Mouse (Mus musculus): ENCODE measurements at regions not wholly inside any gene's neighbourhood (a gene's known extent, or its start where the extent isn't known, plus 50 kb on each side); places are given as distances from the start of the nearest gene placed in this dataset.

GRCm38 (mm10) chr16:29802603-29803002, 223.5 kb downstream of the Opa1 start:
- H3K27me3 ChIP-seq (replicated peaks) = peaks cover 12% of the 10 kb centered on the region
- H3K79me2 ChIP-seq (replicated peaks; ENCODE audit: control insufficient read depth, extremely low read depth, insufficient read depth, poor library complexity, severe bottlenecking) = no peaks in the 10 kb centered on the region
- H3K4me2 ChIP-seq (ENCODE audit: insufficient read depth, low read depth, poor library complexity, severe bottlenecking) = no peak overlapping the region
- H3K4me3 ChIP-seq (replicated peaks in 1 of 3; ENCODE audit: low read depth in 2 of 3, low read length in 2 of 3, poor library complexity in 1 of 3) = no peak overlapping the region
- no peaks in the 10 kb centered on the region for H3K9me3 ChIP-seq (replicated peaks; ENCODE audit: low read length)
- H3K9ac ChIP-seq (ENCODE audit: insufficient read depth, low read depth) = no peak overlapping the region
- H3K27ac ChIP-seq (ENCODE audit: insufficient read depth, low read depth) = no peak overlapping the region
- TF ChIP-seq JUND (conservative IDR thresholded peaks at IDR 0.05; ENCODE audit: low read depth, low read length) (no peak), ZNF384 (IDR thresholded peaks at IDR 0.05; ENCODE audit: low read depth, low read length) (no peak), ELF1 (IDR thresholded peaks at IDR 0.05; ENCODE audit: low read depth, low read length) (no peak), SIN3A (IDR thresholded peaks at IDR 0.05; ENCODE audit: low read length) (no peak), USF2 (conservative IDR thresholded peaks at IDR 0.05; ENCODE audit: low read depth, low read length) (no peak), ETS1 (conservative IDR thresholded peaks at IDR 0.05; ENCODE audit: low read depth, low read length) (no peak), MEF2A (IDR thresholded peaks at IDR 0.05; ENCODE audit: borderline replicate concordance, low read depth, low read length) (no peak), BHLHE40 (IDR thresholded peaks at IDR 0.05; ENCODE audit: low read depth, low read length) (peak; percentile 22; the same call in 1 of the 2 replicates)
- dilution Hi-C loops (cut with MboI; ENCODE audit: extremely low pct_ligation_motif_present, extremely low pct_unique_long_range_greater_than_20kb, low sequenced_read_pairs) = no loop called here
- DNase-seq (ENCODE audit: extremely low read depth) = no peak
- no peaks in the 10 kb centered on the region for H3K36me3 ChIP-seq (replicated peaks in 1 of 2; ENCODE audit: control insufficient read depth in 1 of 2, insufficient read depth in 1 of 2, low read length in 1 of 2)
- in situ Hi-C loops (cut with MboI; ENCODE audit: low pct_ligation_motif_present, low pct_unique_long_range_greater_than_20kb, low sequenced_read_pairs) = no loop called here
- peaks cover 9 to 18% of the 10 kb centered on the region in 2 experiments for H3K4me1 ChIP-seq (ENCODE audit: control insufficient read depth in 1 of 2, insufficient read depth in 2 of 2)

- dilution Hi-C loops (cut with MboI; ENCODE audit: extremely low pct_ligation_motif_present, extremely low pct_unique_long_range_greater_than_20kb, low sequenced_read_pairs) (no loop called here), in situ Hi-C loops (cut with MboI; ENCODE audit: low pct_ligation_motif_present, low pct_unique_long_range_greater_than_20kb, low sequenced_read_pairs) (no loop called here)
- no peak overlapping the region for H3K4me2 ChIP-seq (ENCODE audit: insufficient read depth, low read depth, poor library complexity, severe bottlenecking)
- no peaks in the 10 kb centered on the region for H3K9me3 ChIP-seq (replicated peaks; ENCODE audit: low read length)
- no peak overlapping the region for H3K9ac ChIP-seq (ENCODE audit: insufficient read depth, low read depth)
- DNase-seq (ENCODE audit: extremely low read depth) = no peak
- H3K79me2 ChIP-seq (replicated peaks; ENCODE audit: control insufficient read depth, extremely low read depth, insufficient read depth, poor library complexity, severe bottlenecking) = no peaks in the 10 kb centered on the region
- H3K36me3 ChIP-seq (replicated peaks in 1 of 2; ENCODE audit: control insufficient read depth in 1 of 2, insufficient read depth in 1 of 2, low read length in 1 of 2) = no peaks in the 10 kb centered on the region
- no peak overlapping the region for H3K27ac ChIP-seq (ENCODE audit: insufficient read depth, low read depth)
- H3K4me3 ChIP-seq (replicated peaks in 1 of 3; ENCODE audit: low read depth in 2 of 3, low read length in 2 of 3, poor library complexity in 1 of 3) = no peak overlapping the region
- no peaks in the 10 kb centered on the region for H3K4me1 ChIP-seq (ENCODE audit: control insufficient read depth in 1 of 2, insufficient read depth in 2 of 2)
- no peak for TF ChIP-seq RCOR1 (conservative IDR thresholded peaks at IDR 0.05; ENCODE audit: low read depth, low read length)
- TF ChIP-seq MEF2A (IDR thresholded peaks at IDR 0.05; ENCODE audit: borderline replicate concordance, low read depth, low read length) = no peak
- TF ChIP-seq GABPA (IDR thresholded peaks at IDR 0.05; ENCODE audit: insufficient replicate concordance, low read depth, low read length) = no peak
- TF ChIP-seq KAT2A (IDR thresholded peaks at IDR 0.05; ENCODE audit: insufficient replicate concordance, low read length) = no peak
- TF ChIP-seq CHD1 (IDR thresholded peaks at IDR 0.05; ENCODE audit: low read depth, low read length) = no peak
- no peak for TF ChIP-seq ZKSCAN1 (IDR thresholded peaks at IDR 0.05; ENCODE audit: borderline replicate concordance, low read depth, low read length)
- no peak for TF ChIP-seq MAFK (IDR thresholded peaks at IDR 0.05; ENCODE audit: insufficient replicate concordance, low read length)
- no peak for TF ChIP-seq CHD2 (IDR thresholded peaks at IDR 0.05; ENCODE audit: low read length)
- no peak for TF ChIP-seq TBP (conservative IDR thresholded peaks at IDR 0.05; ENCODE audit: low read depth, low read length)
- TF ChIP-seq TCF12 (IDR thresholded peaks at IDR 0.05; ENCODE audit: low read depth, low read length) = no peak
- no peak for TF ChIP-seq SIN3A (IDR thresholded peaks at IDR 0.05; ENCODE audit: low read length)
- TF ChIP-seq ZNF384 (IDR thresholded peaks at IDR 0.05; ENCODE audit: low read depth, low read length) = no peak
- no peak for TF ChIP-seq MAX (IDR thresholded peaks at IDR 0.05; ENCODE audit: low read length)
- peaks cover 49% of the 10 kb centered on the region for H3K27me3 ChIP-seq (replicated peaks)
Observed at GRCm38 (mm10) chr16:29807859-29808258, 228.7 kb downstream of the Opa1 start.

All from CH12.LX (cell line).